ENCODE assay signal across 15 mouse cellular contexts in the genomic region with DNA sequence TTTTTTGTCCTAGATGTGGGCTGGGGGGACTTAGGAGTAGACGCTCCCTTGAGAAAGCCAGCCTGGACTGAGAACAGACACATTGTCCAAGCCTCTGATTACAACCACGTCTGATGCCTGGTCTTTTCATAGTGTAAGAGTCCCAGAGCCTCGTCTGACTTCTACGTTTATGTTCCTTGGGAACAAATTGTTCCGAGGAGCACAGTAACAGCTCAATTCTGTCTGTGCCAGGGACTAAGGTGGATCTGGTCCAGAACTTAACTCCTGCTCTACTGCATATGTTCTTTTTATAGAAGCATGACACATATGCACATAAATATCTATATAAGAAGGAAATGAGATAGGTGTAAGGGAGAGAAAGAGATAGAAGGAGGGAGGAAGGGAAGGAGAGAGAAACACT.
A peak's percentile ranks its signal among the peaks of the same experiment; 100 is the strongest.
DNase-seq lines count a peak whose midpoint lies in the region; ATAC-seq and TF ChIP-seq lines count a peak whose summit lies in the region.
"Had no signal": no experiment of that assay in that cellular context is flagged by ENCODE, and none has a peak within 500 bp of the region (broad histone marks: within the 10 kb centered on the region; RNA-seq: fewer than 3 reads in every experiment).

No protein-coding gene starts in this region.

- no peaks in the 10 kb centered on the region for H3K27me3 ChIP-seq in forebrain, postnatal 0 days (ENCODE audit: insufficient read depth, low read length)
- no peaks in the 10 kb centered on the region for H3K27me3 ChIP-seq in forebrain, embryonic 13.5 days
- H3K27me3 ChIP-seq: midbrain, embryonic 12.5 days had no signal

- TF ChIP-seq CTCF in forebrain, postnatal 0 days (IDR thresholded peaks at IDR 0.05; ENCODE audit: low read depth) = no peak

- no peak overlapping the region for H3K9ac ChIP-seq in forebrain, postnatal 0 days
- no peak overlapping the region for H3K9ac ChIP-seq in forebrain, embryonic 13.5 days
- H3K9ac ChIP-seq: liver, embryonic 14.5 days; midbrain, embryonic 12.5 days had no signal

- H3K9me3 ChIP-seq in forebrain, postnatal 0 days (ENCODE audit: low read length) = no peaks in the 10 kb centered on the region
- no peaks in the 10 kb centered on the region; the same call in 1 of the 2 replicates for H3K9me3 ChIP-seq in forebrain, embryonic 13.5 days (replicated peaks)
- H3K9me3 ChIP-seq: midbrain, embryonic 12.5 days had no signal

- peak; percentile 39 for DNase-seq in forebrain, postnatal 0 days
- peak; percentile 9 to 18 for DNase-seq in heart, postnatal 10 days
- no peak for DNase-seq in heart, postnatal 14 days
- peak; percentile 39 to 53 for DNase-seq in right cerebral cortex, postnatal 10 days (ENCODE audit: low spot score in 2 of 2)
- DNase-seq in right cerebral cortex, postnatal 4 days = no peak
- DNase-seq in telencephalon, adult 2 months (ENCODE audit: low read depth, low spot score) = peak; percentile 87
- DNase-seq in kidney, postnatal 10 days = no peak
- DNase-seq: adrenal gland, postnatal 25 days; cerebellum, adult 11-12 months; thymus, adult 18-20 months had no signal

- H3K4me2 ChIP-seq in forebrain, postnatal 0 days (ENCODE audit: low read depth) = no peak overlapping the region
- H3K4me2 ChIP-seq in forebrain, embryonic 13.5 days = no peak overlapping the region
- H3K4me2 ChIP-seq: midbrain, embryonic 12.5 days had no signal

- 31% methylated on average over 5 of the region's 5 CpGs for WGBS in forebrain, postnatal 0 days
- 45% methylated on average over 5 of the region's 5 CpGs for WGBS in forebrain, embryonic 13.5 days

- intact Hi-C loops in heart, postnatal 10 days (cut with DNase I) = no loop called here
- intact Hi-C loops in heart, postnatal 14 days (cut with DNase I) = no loop called here

- no peaks in the 10 kb centered on the region for H3K36me3 ChIP-seq in forebrain, postnatal 0 days (ENCODE audit: insufficient read depth)
- H3K36me3 ChIP-seq in forebrain, embryonic 13.5 days (ENCODE audit: poor library complexity, severe bottlenecking) = no peaks in the 10 kb centered on the region
- H3K36me3 ChIP-seq: midbrain, embryonic 12.5 days had no signal

- no peaks in the 10 kb centered on the region for H3K4me1 ChIP-seq in forebrain, postnatal 0 days (ENCODE audit: insufficient read depth)
- peaks cover 9% of the 10 kb centered on the region for H3K4me1 ChIP-seq in forebrain, embryonic 13.5 days

- no peak overlapping the region for H3K4me3 ChIP-seq in forebrain, postnatal 0 days (ENCODE audit: low read depth, low read length)
- H3K4me3 ChIP-seq in forebrain, embryonic 13.5 days = no peak overlapping the region
- H3K4me3 ChIP-seq: erythroblast, embryonic 14.5 days; midbrain, embryonic 12.5 days had no signal

- no peak for ATAC-seq in forebrain, postnatal 0 days
- ATAC-seq in forebrain, embryonic 13.5 days = no peak
- ATAC-seq: hindbrain, postnatal 0 days had no signal

- no peak overlapping the region for H3K27ac ChIP-seq in forebrain, postnatal 0 days (ENCODE audit: low read depth, low read length)
- H3K27ac ChIP-seq in forebrain, embryonic 13.5 days = no peak overlapping the region
- H3K27ac ChIP-seq: hindbrain, postnatal 0 days; liver, embryonic 14.5 days; midbrain, embryonic 12.5 days had no signal

Comparison
In these comparisons a context has a peak if more than half of its experiments do, and no peak if none do; other contexts are left out.
1. DNase-seq: peak in forebrain, postnatal 0 days (single experiment), heart, postnatal 10 days (2 of 2), right cerebral cortex, postnatal 10 days (2 of 2) and telencephalon, adult 2 months (single experiment); none in heart, postnatal 14 days (0 of 2), right cerebral cortex, postnatal 4 days (single experiment) and kidney, postnatal 10 days (single experiment).